Mouse (Mus musculus) bone marrow, adult 2 months (tissue): ENCODE measurements around the gene Elmo1. TPM values are rescaled to one million over a fixed set of nuclear protein-coding genes. Genes with fewer than 3 reads are reported as not detected.
"Not testable (repeated sequence)": the region's sequence is repeated elsewhere in the genome, so short reads cannot be mapped to it uniquely, and the experiment has no call there.

Experiments used
- H3K27ac ChIP-seq: fragments of 200-500 bp; 2 replicates; pipeline ENCODE4 v1.5.1; 2012; ENCODE audit warnings: low read depth, mild to moderate bottlenecking, control low read depth, inconsistent platforms, low read length; ENCODE audit not compliant: control insufficient read depth, poor library complexity, insufficient read depth
- H3K4me1 ChIP-seq: fragments of 200-500 bp; 2 replicates; pipeline ENCODE4 v1.6.1; 2011; ENCODE audit warnings: low read length; ENCODE audit not compliant: control insufficient read depth, insufficient read depth
- H3K4me3 ChIP-seq: fragments of 200-500 bp; replicated peaks from 2 replicates; pipeline ENCODE3; 2011; ENCODE audit warnings: mild to moderate bottlenecking, low read depth, low read length, control low read depth; ENCODE audit not compliant: control insufficient read depth
- CTCF ChIP-seq: fragments of 200-500 bp; IDR thresholded peaks from 2 replicates; pipeline ENCODE4 v1.5.1; 2011; ENCODE audit warnings: low read length, control low read depth; ENCODE audit not compliant: control insufficient read depth, insufficient read depth
- POLR2A ChIP-seq: fragments of 200-500 bp; IDR thresholded peaks from 2 replicates; pipeline ENCODE4 v1.6.1; 2011; ENCODE audit warnings: low read depth, mild to moderate bottlenecking, control low read depth, low read length, borderline replicate concordance; ENCODE audit not compliant: control insufficient read depth
- WGBS: fragments of 180-500 bp; shearing (Covaris S2); methylation state at CpG from one replicate; pipeline ENCODE4 v1.1.7; 2018; 5-methylcytosine and 5-hydroxymethylcytosine counted together
- polyA plus RNA-seq: library from polyadenylated mRNA; stranded (reverse); fragments of >200 nt; gene quantifications from 2 replicates; pipeline ENCODE4 v1.2.4, GENCODE M21; 2011; ENCODE audit warnings: low replicate concordance; ENCODE audit not compliant: missing spikeins, insufficient read depth, insufficient read length

Elmo1 gene
- polyA plus RNA-seq, 1 experiment, result 13.2 TPM

- TF ChIP-seq POLR2A, result no peak
- TF ChIP-seq CTCF, result no peak
- H3K4me3 ChIP-seq, result no peak overlapping the region
- no peaks in the 10 kb centered on the region for H3K4me1 ChIP-seq
- H3K27ac ChIP-seq, result no peak overlapping the region
- WGBS, result 77% methylated on average over 7 of the region's 7 CpGs
Measured at GRCm38 (mm10) chr13:20623071-20623850, 532.9 kb downstream of the Elmo1 start.

- WGBS, result 79% methylated on average over 6 of the region's 6 CpGs
- Histone ChIP-seq H3K4me3 (no peak overlapping the region), H3K27ac (no peak overlapping the region), H3K4me1 (no peaks in the 10 kb centered on the region)
- TF ChIP-seq POLR2A, result no peak
- no peak for TF ChIP-seq CTCF
Measured at GRCm38 (mm10) chr13:20627796-20628195, 537.4 kb downstream of the Elmo1 start.

- no peak overlapping the region for H3K27ac ChIP-seq
- WGBS, result 63% methylated on average over 5 of the region's 5 CpGs
- TF ChIP-seq POLR2A (no peak), CTCF (no peak)
- H3K4me1 ChIP-seq, result no peaks in the 10 kb centered on the region
- no peak overlapping the region for H3K4me3 ChIP-seq
Measured at GRCm38 (mm10) chr13:20632477-20632876, 542.1 kb downstream of the Elmo1 start.

GRCm38 (mm10) chr13:20634679-20635078 lies 544.3 kb downstream of the Elmo1 start:
- H3K27ac ChIP-seq, H3K4me3 ChIP-seq, H3K4me1 ChIP-seq: not testable (repeated sequence)
- 3% methylated on average over 2 of the region's 2 CpGs for WGBS

- WGBS, result 65% methylated on average over 2 of the region's 2 CpGs
- no peak overlapping the region for H3K4me3 ChIP-seq
- no peak for TF ChIP-seq POLR2A
- no peak for TF ChIP-seq CTCF
- H3K27ac ChIP-seq, result no peak overlapping the region
- H3K4me1 ChIP-seq, result no peaks in the 10 kb centered on the region
Measured at GRCm38 (mm10) chr13:20635646-20636045, 545.2 kb downstream of the Elmo1 start.
